Mouse (Mus musculus) thymus, postnatal 10 days (tissue): ENCODE measurements around the gene Themis3.
A peak's percentile ranks its signal among the peaks of the same experiment; 100 is the strongest.
"Not testable (repeated sequence)": the region's sequence is repeated elsewhere in the genome, so short reads cannot be mapped to it uniquely, and the experiment has no call there.

Experiments used
- DNase-seq, 2 experiments: peaks; one replicate each; pipeline ENCODE4 v3.0.0; 2021; ENCODE audit warnings: low spot score in 2 of 2

Themis3 gene

DNA sequence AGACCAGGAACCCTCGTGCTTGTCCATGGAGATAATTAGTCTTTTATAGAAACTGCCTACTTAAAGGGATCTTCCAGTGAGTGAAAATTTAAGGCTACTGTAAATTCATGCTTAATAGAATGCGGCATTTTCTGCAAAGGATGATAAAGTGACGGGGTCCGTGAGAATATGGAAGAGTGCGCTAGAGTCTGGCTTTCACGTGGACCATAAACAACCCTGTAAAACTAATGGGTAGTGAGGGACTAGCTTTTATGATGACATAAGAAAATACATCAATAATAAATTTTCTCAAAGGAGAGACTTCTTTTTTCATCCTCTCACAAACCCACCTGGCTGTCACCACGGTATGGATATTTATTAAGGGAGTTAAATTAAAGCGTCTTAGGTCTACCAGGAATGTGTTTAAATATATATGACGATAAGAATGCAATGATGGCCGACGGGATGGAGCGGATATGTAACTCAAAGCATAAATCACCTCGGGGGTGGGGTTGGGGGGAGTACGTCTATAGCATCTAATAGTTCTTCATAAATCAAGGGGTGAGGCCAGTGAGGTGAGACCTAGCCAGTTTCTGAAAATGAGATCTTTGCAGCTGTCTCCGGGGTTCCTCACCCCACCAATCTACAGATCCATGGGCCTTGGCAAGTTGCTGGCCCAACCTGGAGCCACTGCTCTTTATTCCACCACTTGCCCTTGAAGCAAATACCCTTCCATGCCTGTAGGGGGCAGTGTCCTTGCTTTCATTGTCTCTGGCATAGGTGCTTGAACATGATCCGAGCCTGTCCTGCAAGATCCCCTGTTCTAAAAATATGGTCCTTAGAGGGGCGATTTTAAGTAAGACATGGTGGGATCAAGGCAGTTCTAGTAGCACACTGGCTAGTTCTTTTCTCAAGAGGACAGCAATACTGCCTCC lies 35.8 kb downstream of the Themis3 start:
- DNase-seq = peak in 1 of 2 experiments; percentile 18

DNA sequence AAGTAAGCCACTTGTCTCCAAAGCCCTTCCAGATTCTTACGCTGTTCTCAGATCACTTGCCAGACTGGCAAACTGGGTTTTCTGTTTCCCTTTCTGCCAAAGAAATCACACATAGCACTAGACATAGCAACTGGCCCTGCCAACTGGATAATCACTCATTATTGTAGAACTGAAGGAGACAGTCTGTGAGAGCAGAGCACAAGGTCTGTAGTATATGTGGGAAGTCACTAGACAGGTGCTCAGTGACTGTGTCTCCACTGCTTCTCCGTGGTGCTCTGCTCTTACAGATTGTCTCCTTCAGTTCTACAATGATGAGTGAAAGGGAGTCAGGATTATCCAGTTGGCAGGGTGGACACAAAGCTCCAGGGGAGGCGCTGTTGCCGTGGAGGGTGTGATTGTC lies 41.7 kb downstream of the Themis3 start:
- no peak for DNase-seq

DNA sequence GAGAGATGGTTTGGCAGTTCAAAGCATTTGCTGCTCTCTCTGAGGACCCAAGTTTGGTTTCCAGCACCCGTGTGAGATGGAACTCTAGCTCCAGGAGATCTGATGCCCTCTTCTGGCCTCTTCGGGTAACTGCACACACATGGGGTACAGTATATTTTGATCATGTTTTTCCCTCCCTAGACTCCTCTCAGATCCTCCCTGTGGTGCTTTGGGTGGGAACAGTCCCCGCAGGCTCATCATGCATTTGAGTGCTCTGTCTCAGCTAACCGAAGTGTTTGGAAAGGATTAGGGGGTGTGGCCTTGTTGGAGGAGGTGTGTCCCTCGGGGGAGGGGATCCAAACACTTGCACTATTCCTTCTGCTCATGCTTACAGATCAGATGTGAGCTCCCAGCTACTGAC lies 43.9 kb downstream of the Themis3 start:
- DNase-seq = no peak

DNA sequence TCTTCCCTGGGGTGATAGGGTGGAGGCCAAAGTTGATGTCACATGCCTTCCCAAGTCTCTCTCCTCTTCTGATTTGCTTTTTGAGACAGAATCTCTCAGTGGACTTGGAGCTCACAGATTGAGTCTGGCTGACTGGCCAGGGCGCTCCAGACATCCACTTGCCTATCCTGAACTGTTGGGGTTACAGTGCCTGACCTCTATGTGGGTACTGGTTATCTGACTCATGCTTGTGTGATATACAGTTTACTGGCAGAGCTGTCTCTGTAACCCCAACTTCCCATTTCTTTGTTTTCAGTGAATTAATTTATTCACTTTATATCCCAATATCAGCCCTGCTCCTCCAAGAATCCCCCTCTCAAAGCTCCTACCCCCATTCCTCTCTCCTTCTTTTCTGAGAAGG lies 62.1 kb downstream of the Themis3 start:
- no peak for DNase-seq

DNA sequence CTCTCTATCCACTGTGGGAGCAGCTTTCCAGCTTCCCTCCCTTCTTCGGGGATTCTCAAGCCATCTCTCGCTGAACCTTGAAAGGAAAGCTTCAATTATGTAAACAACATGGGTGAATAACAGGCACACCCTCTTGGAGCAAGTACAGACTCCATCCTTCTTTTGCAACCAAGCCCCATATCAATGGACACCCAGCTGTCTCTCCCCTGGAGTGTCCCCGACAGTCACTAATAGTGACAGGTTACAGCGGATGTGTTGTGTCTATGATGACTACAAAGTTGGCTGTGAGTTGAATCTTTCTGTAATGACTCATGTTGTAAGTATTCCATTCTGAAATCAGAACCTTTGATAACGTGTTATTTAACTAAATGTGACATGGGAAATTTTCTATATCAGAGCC lies 71.0 kb downstream of the Themis3 start:
- no peak for DNase-seq

DNA sequence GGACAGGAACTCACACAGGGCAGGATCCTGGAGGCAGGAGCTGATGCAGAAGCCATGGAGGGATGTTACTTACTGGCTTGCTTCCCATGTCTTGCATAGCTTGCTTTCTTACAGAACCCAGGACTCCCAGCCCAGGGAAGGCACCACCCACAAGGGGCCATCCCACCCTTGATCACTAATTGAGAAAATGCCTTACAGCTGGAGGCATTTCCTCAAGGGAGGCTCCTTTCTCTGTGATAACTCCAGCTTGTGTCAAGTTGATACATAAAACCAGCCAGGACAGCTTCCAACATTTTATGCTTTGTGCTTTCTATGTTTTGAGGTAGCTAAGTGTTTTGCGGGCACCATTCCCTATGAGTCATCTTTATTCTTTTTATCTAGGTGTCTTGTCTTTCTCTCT lies 71.8 kb downstream of the Themis3 start:
- not testable (repeated sequence) for DNase-seq

DNA sequence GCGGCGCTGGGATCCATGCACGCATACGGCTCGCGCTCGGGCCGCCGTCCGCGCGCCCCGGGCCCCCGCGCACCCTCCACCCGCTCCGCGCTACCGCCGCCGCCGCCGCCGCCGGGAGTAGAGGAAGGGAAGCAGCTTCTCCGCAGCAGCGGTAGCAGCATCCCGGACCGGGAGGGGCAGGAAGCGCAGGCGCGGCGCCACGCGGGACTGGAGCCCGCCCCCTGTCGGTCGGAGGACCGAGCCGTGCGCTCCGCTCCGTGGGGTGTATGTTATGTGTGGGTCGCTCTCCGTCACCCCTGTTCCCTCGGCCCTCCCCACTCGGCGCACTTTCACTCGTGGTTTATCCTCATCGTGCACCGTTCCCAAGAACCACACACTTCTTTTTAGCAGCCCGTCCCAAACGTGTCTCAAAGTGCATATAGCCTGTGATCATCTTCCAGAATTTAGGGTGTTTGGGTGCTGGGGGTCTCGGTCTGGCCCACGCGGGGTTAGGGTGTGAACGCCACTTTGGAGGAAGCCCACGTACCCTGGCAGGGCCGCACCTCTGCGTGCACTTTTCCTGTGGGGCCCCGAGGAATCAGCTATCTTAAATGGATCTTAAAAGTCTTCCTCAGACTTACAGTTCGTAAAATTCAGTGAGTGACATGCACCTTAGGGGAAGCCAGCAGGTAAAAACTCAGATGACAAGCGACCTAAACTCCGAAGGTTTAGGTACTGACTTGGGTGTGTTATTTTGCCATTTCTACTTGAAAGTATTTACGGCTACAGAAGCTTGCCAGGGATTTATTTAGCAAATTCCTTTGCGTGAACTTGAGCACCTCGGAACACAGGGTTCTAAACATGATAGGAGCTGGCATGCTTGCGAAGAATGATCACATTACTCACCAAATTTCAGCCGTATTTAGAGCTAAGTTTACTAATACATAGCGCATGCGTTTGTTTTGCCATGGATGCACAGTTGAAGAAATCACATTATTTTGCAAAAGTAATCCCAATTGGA lies 74.6 kb downstream of the Themis3 start, which contains the start of gene Rab12:
Gene Rab12, minus strand, starts transcription at position 176 of the 1,000 bp plus-strand sequence.
- DNase-seq = peak; percentile 83 to 93

DNA sequence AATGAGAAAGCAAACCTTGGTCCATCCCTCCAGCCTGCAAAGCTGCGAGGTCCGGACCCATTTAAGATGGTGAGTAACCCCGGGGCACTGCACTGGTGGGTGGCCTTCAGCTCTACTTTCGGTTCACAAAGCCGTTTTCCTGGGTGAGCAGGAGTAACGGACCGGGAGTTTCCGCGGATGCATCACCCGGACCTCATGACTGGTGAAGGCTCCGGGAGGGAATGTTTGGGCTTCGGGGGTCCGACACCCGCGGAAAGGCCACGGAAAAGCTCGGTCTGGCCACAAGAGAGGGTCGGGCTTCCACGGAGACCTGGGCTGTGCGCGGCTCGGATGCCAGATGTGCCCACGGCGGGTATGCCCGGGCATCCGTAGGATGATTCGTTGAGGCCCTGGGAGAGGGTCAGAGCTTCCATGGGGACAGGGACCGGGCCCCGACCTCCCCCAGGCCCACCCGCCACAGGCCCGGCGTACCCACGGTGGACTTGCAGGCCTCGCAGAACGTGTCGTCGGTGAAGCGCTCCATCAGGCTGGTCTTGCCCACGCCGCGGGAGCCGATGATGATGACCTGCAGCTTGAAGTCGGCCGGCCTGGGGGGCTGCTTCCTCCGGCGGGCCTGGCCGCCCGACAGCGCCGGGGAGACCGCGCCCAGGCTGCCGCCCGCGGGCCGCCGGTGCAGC lies 75.4 kb downstream of the Themis3 start:
- peak; percentile 11 to 22 for DNase-seq

DNA sequence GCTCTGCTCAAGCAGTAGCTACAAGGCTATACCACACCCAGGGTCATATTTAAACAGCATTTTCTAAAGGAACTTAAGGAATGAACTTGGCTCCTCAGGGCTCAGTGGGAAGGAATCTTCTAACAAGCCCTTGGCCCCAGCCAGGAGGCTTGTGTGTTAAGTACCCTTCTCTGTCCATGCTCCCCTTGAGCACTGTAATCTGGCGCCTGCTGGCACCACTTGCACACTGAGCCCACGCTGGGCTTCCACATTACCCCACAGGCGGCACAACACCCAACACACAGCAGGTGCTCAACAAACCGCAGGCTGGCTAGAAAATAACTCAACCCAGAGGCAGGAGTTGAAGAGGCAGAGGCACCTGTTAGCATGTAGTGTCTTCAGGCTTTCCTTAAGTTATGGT lies 77.5 kb downstream of the Themis3 start:
- DNase-seq = peak; percentile 16 to 31

DNA sequence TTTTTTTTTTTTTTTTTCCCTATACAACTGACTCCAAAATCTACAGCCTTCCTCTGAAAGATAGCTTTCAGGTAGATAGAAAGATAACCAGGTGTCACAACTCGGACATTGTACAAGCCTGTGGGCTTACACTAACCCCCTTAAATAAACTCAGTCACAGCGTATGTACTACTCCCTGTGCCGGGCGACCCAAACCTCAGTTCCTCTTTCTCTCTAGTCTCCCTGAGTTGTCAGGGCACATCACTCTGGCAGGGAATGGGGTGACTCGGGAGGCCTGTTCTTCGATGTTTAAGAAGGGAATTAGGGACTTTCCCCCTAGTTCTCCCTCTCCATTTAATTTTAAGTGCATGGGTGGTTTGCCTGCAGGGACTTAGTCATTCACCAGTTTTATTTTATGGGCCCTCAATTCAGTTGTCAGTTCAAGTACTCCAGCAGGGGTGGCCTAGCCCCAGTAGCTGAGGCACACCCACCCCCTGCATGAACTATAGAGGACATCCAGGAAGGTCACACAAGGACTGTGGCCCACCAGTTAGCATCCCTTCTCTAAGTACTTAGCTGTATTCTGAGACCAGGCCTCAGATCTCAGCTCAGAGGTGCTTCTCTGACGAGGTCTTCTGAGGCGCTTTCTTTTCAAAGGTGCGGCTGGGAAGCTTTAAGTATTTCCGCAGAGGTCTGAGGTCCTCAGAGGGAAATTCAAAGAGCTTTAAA lies 80.0 kb downstream of the Themis3 start:
- DNase-seq = no peak

DNA sequence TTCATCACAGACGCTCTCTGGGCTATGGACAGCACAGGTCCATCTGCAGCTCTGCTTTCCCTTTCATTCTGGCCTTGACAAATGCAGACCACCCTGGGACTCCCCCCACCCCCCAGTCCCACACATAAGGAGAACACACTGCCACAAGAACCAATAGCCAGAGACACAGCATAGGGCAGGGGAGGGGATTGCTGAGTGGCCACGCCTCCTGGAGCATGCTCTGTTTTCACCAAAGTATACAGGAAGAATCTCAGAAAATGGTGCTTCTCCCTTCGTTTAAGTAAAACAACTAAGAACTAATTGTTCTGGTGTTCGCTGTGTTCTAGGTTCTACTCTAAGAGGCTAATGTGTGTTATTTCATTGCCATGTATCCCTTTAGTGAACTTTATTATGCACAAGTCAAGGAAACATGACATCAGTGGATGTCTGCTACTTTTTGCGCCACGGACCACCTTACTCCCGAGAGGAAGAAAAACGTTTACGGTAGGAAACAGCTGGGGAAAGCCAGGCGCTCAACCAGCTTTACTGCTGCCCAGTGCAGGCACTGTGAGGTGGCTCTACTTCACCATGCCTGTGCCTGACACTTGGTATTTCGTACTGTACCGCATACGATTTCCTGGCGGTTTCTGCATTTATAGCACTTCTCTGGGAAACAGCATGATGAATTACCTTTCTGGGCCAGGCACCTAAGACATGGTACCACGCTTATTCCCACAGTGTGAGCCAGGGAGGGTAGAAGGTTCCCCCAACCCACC lies 82.0 kb downstream of the Themis3 start:
- DNase-seq = no peak

DNA sequence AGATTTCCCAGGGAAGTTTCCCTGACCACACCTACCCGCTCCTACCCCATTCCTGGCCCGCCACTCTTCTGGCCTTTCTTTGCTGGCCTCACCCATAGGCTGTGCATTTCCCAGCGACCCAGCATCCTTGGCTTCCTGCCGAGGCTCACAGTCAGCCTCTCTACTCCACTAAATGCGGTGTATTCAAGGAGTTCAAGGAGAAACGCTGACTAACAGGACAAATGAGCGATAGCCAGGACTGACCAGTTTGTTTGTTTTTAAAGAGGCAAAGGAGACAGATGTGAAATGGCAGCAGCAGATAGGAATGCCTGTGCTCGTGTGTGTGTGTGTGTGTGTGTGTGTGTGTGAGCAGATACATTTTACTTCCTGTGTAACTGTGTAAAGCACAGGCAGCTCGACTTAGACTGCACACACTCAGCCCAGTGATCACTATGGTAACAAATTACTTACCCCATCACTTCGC lies 84.2 kb downstream of the Themis3 start:
- no peak for DNase-seq

DNA sequence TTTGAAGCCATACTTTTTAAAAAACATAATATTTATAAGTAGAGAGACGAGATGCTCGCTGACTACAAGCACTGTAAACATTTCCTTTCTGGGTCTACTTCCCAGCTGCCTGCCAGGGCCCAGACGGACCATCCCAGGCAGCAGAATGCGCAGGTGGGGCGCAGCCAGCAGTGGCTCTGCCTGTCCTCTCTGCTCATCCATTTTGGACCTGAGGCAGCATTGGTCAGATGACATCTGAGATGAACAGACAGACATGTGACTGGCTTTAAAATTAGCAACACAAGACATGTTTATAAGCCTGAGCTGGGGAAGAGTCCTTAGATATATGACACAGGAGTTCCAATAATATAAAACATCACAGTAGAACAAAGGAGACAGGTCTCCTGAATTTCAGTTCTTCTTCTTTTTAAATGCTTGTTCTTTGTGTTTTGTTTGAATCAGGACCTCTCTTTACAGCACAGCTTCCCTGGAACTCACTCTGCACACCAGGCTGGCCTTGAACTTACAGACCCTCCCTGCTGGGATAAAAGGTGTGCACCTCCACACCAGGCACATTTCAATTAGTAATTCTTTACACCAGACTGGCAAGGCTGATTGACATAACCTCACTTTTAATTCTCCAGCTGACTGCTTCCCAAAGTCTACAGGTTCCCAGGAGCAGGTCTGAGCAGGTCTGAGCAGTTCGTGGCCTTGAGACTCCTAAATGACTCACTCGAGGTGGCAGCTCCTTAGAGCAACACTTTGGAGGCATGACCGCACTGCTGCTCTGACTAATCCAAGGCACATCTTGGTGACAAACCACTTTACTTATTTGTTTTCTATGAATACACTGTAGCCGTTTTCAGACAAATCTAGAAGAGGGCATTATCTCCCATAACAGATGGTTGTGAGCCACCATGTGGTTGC lies 87.1 kb downstream of the Themis3 start:
- no peak for DNase-seq

DNA sequence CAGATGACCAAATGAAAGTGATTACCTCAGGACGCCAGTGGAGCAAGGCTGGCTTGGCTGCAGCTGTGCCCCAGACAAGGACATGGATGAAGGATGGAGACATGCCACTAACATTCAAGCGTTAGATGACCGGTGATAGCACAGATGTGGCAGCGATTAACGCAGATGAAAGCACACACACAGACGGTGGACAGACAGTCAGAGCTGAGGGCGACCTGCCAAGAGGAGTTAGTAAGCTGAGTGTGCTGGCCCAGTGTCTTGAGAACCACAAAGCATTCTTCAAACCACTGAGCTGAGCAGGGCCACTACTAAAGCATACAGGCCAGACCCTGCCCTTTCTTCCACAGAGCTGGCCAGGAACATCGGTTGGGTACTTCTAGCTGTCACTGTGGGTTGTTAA lies 89.5 kb downstream of the Themis3 start:
- no peak for DNase-seq
